Mouse (Mus musculus): ENCODE measurements at regions not wholly inside any gene's neighbourhood (a gene's known extent, or its start where the extent isn't known, plus 50 kb on each side); places are given as distances from the start of the nearest gene placed in this dataset.

- TF ChIP-seq MEF2A (IDR thresholded peaks at IDR 0.05; ENCODE audit: borderline replicate concordance, low read depth, low read length), result no peak
- TF ChIP-seq EP300 (IDR thresholded peaks at IDR 0.05; ENCODE audit: low read length), result no peak
- no peak for TF ChIP-seq CTCF (conservative IDR thresholded peaks at IDR 0.05 in 1 of 2, IDR thresholded peaks at IDR 0.05 in 1 of 2; ENCODE audit: low read depth in 2 of 2, low read length in 2 of 2)
- TF ChIP-seq POLR2AphosphoS2 (IDR thresholded peaks at IDR 0.05; ENCODE audit: low read depth, low read length), result no peak
- TF ChIP-seq POLR2A (IDR thresholded peaks at IDR 0.05; ENCODE audit: low read depth, low read length), result no peak
- no peak for TF ChIP-seq UBTF (IDR thresholded peaks at IDR 0.05; ENCODE audit: low read depth, low read length)
- TF ChIP-seq NRF1 (IDR thresholded peaks at IDR 0.05; ENCODE audit: low read depth, low read length), result no peak
- TF ChIP-seq USF1 (IDR thresholded peaks at IDR 0.05; ENCODE audit: low read depth, low read length), result no peak
- TF ChIP-seq MAX (IDR thresholded peaks at IDR 0.05; ENCODE audit: low read length), result no peak
- TF ChIP-seq E2F4 (IDR thresholded peaks at IDR 0.05; ENCODE audit: insufficient replicate concordance, low read depth, low read length), result no peak
Measured at GRCm38 (mm10) chr8:56927166-56927565, 376.3 kb downstream of the Fbxo8 start.
